ENCODE assay signal across 15 mouse cellular contexts in genomic region chr1:158353656-158354371, GRCm38 (mm10). TPM values are rescaled to one million over a fixed set of nuclear protein-coding genes. Genes with fewer than 3 reads are reported as not detected.
A peak's percentile ranks its signal among the peaks of the same experiment; 100 is the strongest.
DNase-seq lines count a peak whose midpoint lies in the region; ATAC-seq and TF ChIP-seq lines count a peak whose summit lies in the region.
"Had no signal": no experiment of that assay in that cellular context is flagged by ENCODE, and none has a peak within 500 bp of the region (broad histone marks: within the 10 kb centered on the region; RNA-seq: fewer than 3 reads in every experiment).

No protein-coding gene starts in this region.

- H3K4me2 ChIP-seq in forebrain, embryonic 12.5 days, result peak overlapping the region; percentile 88
- no peak overlapping the region for H3K4me2 ChIP-seq in lung, embryonic 14.5 days
- H3K4me2 ChIP-seq in hindbrain, embryonic 16.5 days (ENCODE audit: low read length), result peak overlapping the region; percentile 85
- H3K4me2 ChIP-seq in midbrain, postnatal 0 days (ENCODE audit: low read depth, low read length, poor library complexity, severe bottlenecking), result peak overlapping the region; percentile 79
- H3K4me2 ChIP-seq: embryonic facial prominence, embryonic 12.5 days; intestine, embryonic 15.5 days; liver, embryonic 13.5 days; stomach, embryonic 15.5 days had no signal

- ATAC-seq in forebrain, embryonic 12.5 days (ENCODE audit: low FRiP score), result no peak
- ATAC-seq in lung, embryonic 14.5 days (ENCODE audit: insufficient read depth), result peak; percentile 52; the same call in 1 of the 2 replicates
- ATAC-seq in hindbrain, embryonic 16.5 days, result no peak
- no peak for ATAC-seq in midbrain, postnatal 0 days (ENCODE audit: low FRiP score)
- ATAC-seq: intestine, embryonic 15.5 days had no signal

- no peak for DNase-seq in forebrain, embryonic 10.5 days (ENCODE audit: extremely low spot score, low spot score)
- peak; percentile 86 for DNase-seq in lung, embryonic 14.5 days
- no peak for DNase-seq in lung, adult 2 months
- peak; percentile 55 for DNase-seq in midbrain, postnatal 0 days (ENCODE audit: low spot score)
- DNase-seq in thymus, postnatal 4 days, result no peak
- no peak for DNase-seq in kidney, postnatal 14 days
- DNase-seq: cerebellum, adult 9-11 months; liver, embryonic 13.5 days; right cerebral cortex, postnatal 4 days; thymus, postnatal 25 days had no signal

- H3K9me3 ChIP-seq in forebrain, embryonic 12.5 days, result no peaks in the 10 kb centered on the region
- H3K9me3 ChIP-seq in forebrain, embryonic 10.5 days, result no peaks in the 10 kb centered on the region
- H3K9me3 ChIP-seq in lung, embryonic 14.5 days (ENCODE audit: low read depth, low read length), result no peaks in the 10 kb centered on the region
- no peaks in the 10 kb centered on the region for H3K9me3 ChIP-seq in hindbrain, embryonic 16.5 days (ENCODE audit: control insufficient read depth, low read length)
- no peaks in the 10 kb centered on the region for H3K9me3 ChIP-seq in midbrain, postnatal 0 days (ENCODE audit: low read length)
- H3K9me3 ChIP-seq: embryonic facial prominence, embryonic 12.5 days; intestine, embryonic 15.5 days; liver, embryonic 13.5 days; stomach, embryonic 15.5 days had no signal

- no peak overlapping the region for H3K9ac ChIP-seq in forebrain, embryonic 12.5 days
- H3K9ac ChIP-seq in lung, embryonic 14.5 days, result no peak overlapping the region
- H3K9ac ChIP-seq in hindbrain, embryonic 16.5 days (ENCODE audit: low read depth, low read length), result peak overlapping the region; percentile 39
- peak overlapping the region; percentile 56 for H3K9ac ChIP-seq in midbrain, postnatal 0 days (replicated peaks; ENCODE audit: low read length, poor library complexity, severe bottlenecking)
- H3K9ac ChIP-seq: embryonic facial prominence, embryonic 12.5 days; intestine, embryonic 15.5 days; liver, embryonic 13.5 days; stomach, embryonic 15.5 days had no signal

- peaks cover 35% of the 10 kb centered on the region for H3K27me3 ChIP-seq in forebrain, embryonic 12.5 days
- peaks cover 53% of the 10 kb centered on the region for H3K27me3 ChIP-seq in forebrain, embryonic 10.5 days (ENCODE audit: poor library complexity, severe bottlenecking)
- peaks cover 25% of the 10 kb centered on the region for H3K27me3 ChIP-seq in lung, embryonic 14.5 days (ENCODE audit: insufficient read depth, low read length)
- H3K27me3 ChIP-seq in hindbrain, embryonic 16.5 days (replicated peaks; ENCODE audit: control insufficient read depth, insufficient read depth, low read length), result no peaks in the 10 kb centered on the region
- H3K27me3 ChIP-seq in midbrain, postnatal 0 days (ENCODE audit: insufficient read depth, low read length), result no peaks in the 10 kb centered on the region

- no peak for TF ChIP-seq CTCF in lung, embryonic 14.5 days (IDR thresholded peaks at IDR 0.05; ENCODE audit: low read depth)
- TF ChIP-seq CTCF in lung, adult 2 months (IDR thresholded peaks at IDR 0.05; ENCODE audit: insufficient read depth, low read length), result no peak
- TF ChIP-seq CTCF in midbrain, postnatal 0 days (IDR thresholded peaks at IDR 0.05), result peak; percentile 39; the same call in 1 of the 2 replicates

- WGBS in forebrain, embryonic 12.5 days, result 83% methylated on average over 5 of the region's 5 CpGs
- WGBS in forebrain, embryonic 10.5 days, result 87% methylated on average over 5 of the region's 5 CpGs
- WGBS in lung, embryonic 14.5 days, result 44% methylated on average over 5 of the region's 5 CpGs
- WGBS in lung, adult 2 months, result 57% methylated on average over 5 of the region's 5 CpGs
- 70% methylated on average over 5 of the region's 5 CpGs for WGBS in hindbrain, embryonic 16.5 days
- 61% methylated on average over 5 of the region's 5 CpGs for WGBS in midbrain, postnatal 0 days

- H3K27ac ChIP-seq in forebrain, embryonic 12.5 days, result no peak overlapping the region
- no peak overlapping the region for H3K27ac ChIP-seq in forebrain, embryonic 10.5 days
- no peak overlapping the region for H3K27ac ChIP-seq in lung, embryonic 14.5 days (ENCODE audit: low read depth)
- H3K27ac ChIP-seq in hindbrain, embryonic 16.5 days (ENCODE audit: low read depth, low read length), result no peak overlapping the region
- no peak overlapping the region for H3K27ac ChIP-seq in midbrain, postnatal 0 days (ENCODE audit: low read depth, low read length)
- H3K27ac ChIP-seq: embryonic facial prominence, embryonic 12.5 days; intestine, embryonic 15.5 days; liver, embryonic 13.5 days; stomach, embryonic 15.5 days had no signal

- TF ChIP-seq POLR2A in lung, adult 2 months (IDR thresholded peaks at IDR 0.05; ENCODE audit: borderline replicate concordance, extremely low read depth, low read depth, low read length), result no peak

- no peaks in the 10 kb centered on the region for H3K36me3 ChIP-seq in forebrain, embryonic 12.5 days (replicated peaks)
- no peaks in the 10 kb centered on the region for H3K36me3 ChIP-seq in forebrain, embryonic 10.5 days (replicated peaks)
- no peaks in the 10 kb centered on the region for H3K36me3 ChIP-seq in lung, embryonic 14.5 days (ENCODE audit: insufficient read depth)
- H3K36me3 ChIP-seq in hindbrain, embryonic 16.5 days (ENCODE audit: control insufficient read depth, insufficient read depth, low read length), result no peaks in the 10 kb centered on the region
- no peaks in the 10 kb centered on the region for H3K36me3 ChIP-seq in midbrain, postnatal 0 days (ENCODE audit: insufficient read depth, low read length)
- H3K36me3 ChIP-seq: embryonic facial prominence, embryonic 12.5 days; intestine, embryonic 15.5 days; liver, embryonic 13.5 days; stomach, embryonic 15.5 days had no signal

- 0 out of 2 replicates have a peak overlapping the region, but pooled peaks have one; percentile 71 for H3K4me3 ChIP-seq in forebrain, embryonic 12.5 days (replicated peaks)
- no peak overlapping the region for H3K4me3 ChIP-seq in forebrain, embryonic 10.5 days
- no peak overlapping the region for H3K4me3 ChIP-seq in lung, embryonic 14.5 days (ENCODE audit: low read depth, low read length)
- no peak overlapping the region for H3K4me3 ChIP-seq in lung, adult 2 months (replicated peaks; ENCODE audit: extremely low read depth, low read depth, low read length)
- H3K4me3 ChIP-seq in hindbrain, embryonic 16.5 days (ENCODE audit: low read length), result peak overlapping the region; percentile 73
- peak overlapping the region; percentile 74 for H3K4me3 ChIP-seq in midbrain, postnatal 0 days (ENCODE audit: low read depth, low read length)
- H3K4me3 ChIP-seq: embryonic facial prominence, embryonic 12.5 days; intestine, embryonic 15.5 days; liver, embryonic 13.5 days; stomach, embryonic 15.5 days had no signal

- peaks cover 23% of the 10 kb centered on the region; the same call in 1 of the 2 replicates for H3K4me1 ChIP-seq in forebrain, embryonic 12.5 days
- H3K4me1 ChIP-seq in forebrain, embryonic 10.5 days, result peaks cover 20% of the 10 kb centered on the region
- H3K4me1 ChIP-seq in lung, embryonic 14.5 days (ENCODE audit: insufficient read depth), result no peaks in the 10 kb centered on the region; the same call in 1 of the 2 replicates
- no peaks in the 10 kb centered on the region; the same call in 1 of the 2 replicates for H3K4me1 ChIP-seq in lung, adult 2 months (ENCODE audit: control insufficient read depth, insufficient read depth, low read length)
- peaks cover 14% of the 10 kb centered on the region for H3K4me1 ChIP-seq in hindbrain, embryonic 16.5 days (ENCODE audit: control insufficient read depth, insufficient read depth, low read depth, low read length)
- peaks cover 20% of the 10 kb centered on the region for H3K4me1 ChIP-seq in midbrain, postnatal 0 days (ENCODE audit: insufficient read depth, low read length)
- H3K4me1 ChIP-seq: liver, embryonic 13.5 days had no signal

RNA-seq across cellular contexts. Expression of gene Brinp2, which starts 2.3 kb away (rescaled TPM):
- polyA plus RNA-seq in forebrain, embryonic 12.5 days (2016; fragmentation: Nextera tagmentation; extraction: Ambion mirVana), result 14.8 and 15.2 TPM in 2 replicates
- polyA plus RNA-seq in forebrain, embryonic 10.5 days (2016; fragmentation: Nextera tagmentation; extraction: Ambion mirVana), result 1.0 and 2.4 TPM in 2 replicates
- 0.24 and 0.34 TPM in 2 replicates for polyA plus RNA-seq in lung, embryonic 14.5 days (2014; fragmentation: Nextera tagmentation; extraction: Ambion mirVana)
- 0.11 and 0.22 TPM in 2 replicates for polyA plus RNA-seq in lung, adult 2 months (2012; rRNA removed)
- 32.7 and 33.4 TPM in 2 replicates for polyA plus RNA-seq in hindbrain, embryonic 16.5 days (2015; fragmentation: Nextera tagmentation; extraction: Ambion mirVana)
- total RNA-seq in midbrain, postnatal 0 days (2014; rRNA removed), result 55.8 and 67.0 TPM in 2 replicates
- polyA plus RNA-seq in midbrain, postnatal 0 days (2015; fragmentation: Nextera tagmentation; extraction: Ambion mirVana), result 41.0 and 44.0 TPM in 2 replicates

RNA-seq across cellular contexts. Expression of gene Astn1, which starts 8.3 kb away (rescaled TPM):
- polyA plus RNA-seq in forebrain, embryonic 12.5 days (2016; fragmentation: Nextera tagmentation; extraction: Ambion mirVana), result 25.9 and 26.0 TPM in 2 replicates
- 7.7 and 8.2 TPM in 2 replicates for polyA plus RNA-seq in forebrain, embryonic 10.5 days (2016; fragmentation: Nextera tagmentation; extraction: Ambion mirVana)
- polyA plus RNA-seq in lung, embryonic 14.5 days (2014; fragmentation: Nextera tagmentation; extraction: Ambion mirVana), result 0.36 and 0.89 TPM in 2 replicates
- polyA plus RNA-seq in lung, adult 2 months (2012; rRNA removed), result 0.04 TPM in 1 of 2 replicates, not detected in the other
- 38.2 and 43.0 TPM in 2 replicates for polyA plus RNA-seq in hindbrain, embryonic 16.5 days (2015; fragmentation: Nextera tagmentation; extraction: Ambion mirVana)
- 157 and 180 TPM in 2 replicates for total RNA-seq in midbrain, postnatal 0 days (2014; rRNA removed)
- 36.5 and 36.7 TPM in 2 replicates for polyA plus RNA-seq in midbrain, postnatal 0 days (2015; fragmentation: Nextera tagmentation; extraction: Ambion mirVana)

Comparison
In these comparisons a context has a peak if more than half of its experiments do, and no peak if none do; other contexts are left out.
1. H3K4me3 ChIP-seq: peak in forebrain, embryonic 12.5 days (single experiment), hindbrain, embryonic 16.5 days (single experiment) and midbrain, postnatal 0 days (single experiment); none in forebrain, embryonic 10.5 days (single experiment), lung, embryonic 14.5 days (single experiment) and lung, adult 2 months (single experiment).
2. DNase-seq: peak in lung, embryonic 14.5 days (single experiment) and midbrain, postnatal 0 days (single experiment); none in forebrain, embryonic 10.5 days (single experiment), lung, adult 2 months (single experiment), thymus, postnatal 4 days (single experiment) and kidney, postnatal 14 days (single experiment).
3. H3K9ac ChIP-seq: peak in hindbrain, embryonic 16.5 days (single experiment) and midbrain, postnatal 0 days (single experiment); none in forebrain, embryonic 12.5 days (single experiment) and lung, embryonic 14.5 days (single experiment).